10 mouse cellular contexts compared by ENCODE assay signal in the genomic region with DNA sequence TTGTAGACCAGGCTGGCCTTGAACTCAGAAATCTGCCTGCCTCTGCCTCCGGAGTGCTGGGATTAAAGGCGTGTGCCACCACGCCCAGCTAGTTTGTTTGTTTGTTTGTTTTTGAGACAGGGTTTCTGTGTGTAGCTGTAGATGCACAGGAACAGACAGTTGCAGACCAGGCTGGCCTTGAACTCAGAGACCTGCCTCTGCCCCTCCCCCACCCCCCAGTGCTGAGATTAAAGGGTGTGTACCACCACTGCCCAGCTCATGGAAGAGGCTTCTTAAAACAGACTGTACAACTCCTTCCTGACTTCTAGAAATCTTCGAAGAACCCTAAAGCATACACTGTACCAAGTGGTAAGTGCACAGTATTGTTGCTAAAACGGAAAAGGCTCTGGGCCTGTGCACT. TPM values are rescaled to one million over a fixed set of nuclear protein-coding genes. Genes with fewer than 3 reads are reported as not detected.
A peak's percentile ranks its signal among the peaks of the same experiment; 100 is the strongest.
DNase-seq lines count a peak whose midpoint lies in the region; ATAC-seq and TF ChIP-seq lines count a peak whose summit lies in the region.
"Had no signal": no experiment of that assay in that cellular context is flagged by ENCODE, and none has a peak within 500 bp of the region (broad histone marks: within the 10 kb centered on the region; RNA-seq: fewer than 3 reads in every experiment).

No protein-coding gene starts in this region.

- ATAC-seq in midbrain, embryonic 11.5 days (ENCODE audit: low FRiP score): no peak
- no peak for ATAC-seq in midbrain, postnatal 0 days (ENCODE audit: low FRiP score)
- ATAC-seq in liver, embryonic 11.5 days (replicated peaks; ENCODE audit: low FRiP score): no peak
- no peak for ATAC-seq in erythroid progenitor cell, adult 5-6 weeks (replicated peaks; ENCODE audit: low FRiP score, poor library complexity, severe bottlenecking)

- peak overlapping the region; percentile 81; the same call in 1 of the 2 replicates for H3K4me3 ChIP-seq in heart, embryonic 10.5 days
- H3K4me3 ChIP-seq in midbrain, embryonic 11.5 days (ENCODE audit: low read depth, low read length): peak overlapping the region; percentile 85; the same call in 1 of the 2 replicates
- no peak overlapping the region for H3K4me3 ChIP-seq in midbrain, postnatal 0 days (ENCODE audit: low read depth, low read length)
- H3K4me3 ChIP-seq in liver, embryonic 11.5 days (ENCODE audit: low read depth, low read length): peak overlapping the region; percentile 94

- 0 out of 2 replicates have a peak overlapping the region, but pooled peaks have one; percentile 98 for H3K27ac ChIP-seq in heart, embryonic 10.5 days
- no peak overlapping the region for H3K27ac ChIP-seq in midbrain, embryonic 11.5 days (ENCODE audit: low read depth, low read length)
- H3K27ac ChIP-seq in midbrain, postnatal 0 days (ENCODE audit: low read depth, low read length): no peak overlapping the region
- no peak overlapping the region for H3K27ac ChIP-seq in liver, embryonic 11.5 days (ENCODE audit: low read depth, low read length)

- peaks cover 48% of the 10 kb centered on the region for H3K36me3 ChIP-seq in heart, embryonic 10.5 days
- H3K36me3 ChIP-seq in midbrain, embryonic 11.5 days (ENCODE audit: control insufficient read depth, insufficient read depth, low read length): peaks cover 15% of the 10 kb centered on the region
- H3K36me3 ChIP-seq in midbrain, postnatal 0 days (ENCODE audit: insufficient read depth, low read length): no peaks in the 10 kb centered on the region; the same call in 1 of the 2 replicates
- peaks cover 26% of the 10 kb centered on the region for H3K36me3 ChIP-seq in liver, embryonic 11.5 days (ENCODE audit: control insufficient read depth, insufficient read depth, low read length)

- no peak overlapping the region for H3K9ac ChIP-seq in midbrain, embryonic 11.5 days (ENCODE audit: low read length)
- no peak overlapping the region for H3K9ac ChIP-seq in midbrain, postnatal 0 days (replicated peaks; ENCODE audit: low read length, poor library complexity, severe bottlenecking)
- H3K9ac ChIP-seq in liver, embryonic 11.5 days (ENCODE audit: low read depth, low read length): no peak overlapping the region; the same call in 1 of the 2 replicates

- peak; percentile 54 for DNase-seq in heart, embryonic 10.5 days (ENCODE audit: low spot score)
- no peak for DNase-seq in heart, adult 8-10 months (ENCODE audit: low spot score)
- DNase-seq in midbrain, embryonic 11.5 days (ENCODE audit: low spot score, missing footprints): peak; percentile 72
- no peak for DNase-seq in midbrain, postnatal 0 days (ENCODE audit: low spot score)
- DNase-seq in liver, embryonic 11.5 days (ENCODE audit: low spot score): no peak
- no peak for DNase-seq in thymus, postnatal 25 days
- no peak for DNase-seq in ovary, postnatal 36 days (ENCODE audit: low spot score)
- DNase-seq: adrenal gland, postnatal 25 days; kidney, postnatal 36 days had no signal

- peak overlapping the region; percentile 92 for H3K4me2 ChIP-seq in midbrain, embryonic 11.5 days
- H3K4me2 ChIP-seq in midbrain, postnatal 0 days (ENCODE audit: low read depth, low read length, poor library complexity, severe bottlenecking): no peak overlapping the region
- H3K4me2 ChIP-seq in liver, embryonic 11.5 days: peak overlapping the region; percentile 88

- no peaks in the 10 kb centered on the region for H3K9me3 ChIP-seq in heart, embryonic 10.5 days
- no peaks in the 10 kb centered on the region for H3K9me3 ChIP-seq in midbrain, embryonic 11.5 days (ENCODE audit: control insufficient read depth, low read length)
- no peaks in the 10 kb centered on the region for H3K9me3 ChIP-seq in midbrain, postnatal 0 days (ENCODE audit: low read length)
- H3K9me3 ChIP-seq in liver, embryonic 11.5 days (ENCODE audit: control insufficient read depth, low read length): no peaks in the 10 kb centered on the region

- H3K4me1 ChIP-seq in heart, embryonic 10.5 days: peaks cover 11% of the 10 kb centered on the region
- peaks cover 12% of the 10 kb centered on the region for H3K4me1 ChIP-seq in midbrain, embryonic 11.5 days (ENCODE audit: control insufficient read depth, insufficient read depth, low read length)
- peaks cover 5% of the 10 kb centered on the region; the same call in 1 of the 2 replicates for H3K4me1 ChIP-seq in midbrain, postnatal 0 days (ENCODE audit: insufficient read depth, low read length)
- peaks cover 18% of the 10 kb centered on the region for H3K4me1 ChIP-seq in liver, embryonic 11.5 days (replicated peaks; ENCODE audit: control insufficient read depth, insufficient read depth, low read length)

- no peak for TF ChIP-seq CTCF in midbrain, postnatal 0 days (IDR thresholded peaks at IDR 0.05)

- 89% methylated on average over 5 of the region's 5 CpGs for WGBS in heart, embryonic 10.5 days
- 91% methylated on average over 5 of the region's 5 CpGs for WGBS in midbrain, embryonic 11.5 days
- WGBS in midbrain, postnatal 0 days: 90% methylated on average over 5 of the region's 5 CpGs
- 90% methylated on average over 5 of the region's 5 CpGs for WGBS in liver, embryonic 11.5 days

- H3K27me3 ChIP-seq in heart, embryonic 10.5 days (ENCODE audit: insufficient read depth, poor library complexity, severe bottlenecking): no peaks in the 10 kb centered on the region
- H3K27me3 ChIP-seq in midbrain, embryonic 11.5 days (ENCODE audit: control insufficient read depth, insufficient read depth, low read length): no peaks in the 10 kb centered on the region
- H3K27me3 ChIP-seq in midbrain, postnatal 0 days (ENCODE audit: insufficient read depth, low read length): no peaks in the 10 kb centered on the region
- H3K27me3 ChIP-seq in liver, embryonic 11.5 days (replicated peaks; ENCODE audit: control insufficient read depth, insufficient read depth, low read length): no peaks in the 10 kb centered on the region

RNA-seq across cellular contexts. Expression of gene Ate1, which starts 25.2 kb away (rescaled TPM):
- polyA plus RNA-seq in heart, embryonic 10.5 days (2016; fragmentation: Nextera tagmentation; extraction: Ambion mirVana): 59.2 and 62.6 TPM in 2 replicates
- 10 to 100 TPM; 31.2 to 46.0 (median 36.4) TPM for total RNA-seq in heart, adult 8-10 months (2022)
- polyA plus RNA-seq in midbrain, embryonic 11.5 days (2014; fragmentation: Nextera tagmentation; extraction: Ambion mirVana): 54.8 and 57.1 TPM in 2 replicates
- 47.4 and 60.5 TPM in 2 replicates for total RNA-seq in midbrain, postnatal 0 days (2014; rRNA removed)
- 101 and 129 TPM in 2 replicates for polyA plus RNA-seq in midbrain, postnatal 0 days (2015; fragmentation: Nextera tagmentation; extraction: Ambion mirVana)
- polyA plus RNA-seq in liver, embryonic 11.5 days (2014; fragmentation: Nextera tagmentation; extraction: Ambion mirVana): 44.6 and 51.6 TPM in 2 replicates
- 14.7 and 16.6 TPM in 2 replicates for total RNA-seq in erythroid progenitor cell, adult 5-6 weeks (2015; ENCODE audit: low replicate concordance)
- total RNA-seq in erythroid progenitor cell, adult 5-6 weeks (2017; ENCODE audit: low replicate concordance): 31.7 and 38.2 TPM in 2 replicates

RNA-seq across cellular contexts. Expression of gene Nsmce4a, which starts 27.5 kb away (rescaled TPM):
- polyA plus RNA-seq in heart, embryonic 10.5 days (2016; fragmentation: Nextera tagmentation; extraction: Ambion mirVana): 131 and 152 TPM in 2 replicates
- 10 to 100 TPM; 38.8 to 51.0 (median 43.0) TPM for total RNA-seq in heart, adult 8-10 months (2022)
- 223 and 239 TPM in 2 replicates for polyA plus RNA-seq in midbrain, embryonic 11.5 days (2014; fragmentation: Nextera tagmentation; extraction: Ambion mirVana)
- 38.7 and 46.1 TPM in 2 replicates for total RNA-seq in midbrain, postnatal 0 days (2014; rRNA removed)
- polyA plus RNA-seq in midbrain, postnatal 0 days (2015; fragmentation: Nextera tagmentation; extraction: Ambion mirVana): 67.7 and 67.9 TPM in 2 replicates
- 175 and 190 TPM in 2 replicates for polyA plus RNA-seq in liver, embryonic 11.5 days (2014; fragmentation: Nextera tagmentation; extraction: Ambion mirVana)
- total RNA-seq in erythroid progenitor cell, adult 5-6 weeks (2015; ENCODE audit: low replicate concordance): 119 and 159 TPM in 2 replicates
- 110 and 118 TPM in 2 replicates for total RNA-seq in erythroid progenitor cell, adult 5-6 weeks (2017; ENCODE audit: low replicate concordance)

RNA-seq across cellular contexts. Expression of gene Tacc2, which starts 31.8 kb away (rescaled TPM):
- 44.8 and 50.8 TPM in 2 replicates for polyA plus RNA-seq in heart, embryonic 10.5 days (2016; fragmentation: Nextera tagmentation; extraction: Ambion mirVana)
- total RNA-seq in heart, adult 8-10 months (2022): 100 to 1,000 TPM; 403 to 491 (median 419) TPM
- polyA plus RNA-seq in midbrain, embryonic 11.5 days (2014; fragmentation: Nextera tagmentation; extraction: Ambion mirVana): 45.8 and 47.3 TPM in 2 replicates
- 49.9 and 54.8 TPM in 2 replicates for total RNA-seq in midbrain, postnatal 0 days (2014; rRNA removed)
- 52.4 and 55.9 TPM in 2 replicates for polyA plus RNA-seq in midbrain, postnatal 0 days (2015; fragmentation: Nextera tagmentation; extraction: Ambion mirVana)
- polyA plus RNA-seq in liver, embryonic 11.5 days (2014; fragmentation: Nextera tagmentation; extraction: Ambion mirVana): 16.4 and 17.3 TPM in 2 replicates
- 0.72 and 5.0 TPM in 2 replicates for total RNA-seq in erythroid progenitor cell, adult 5-6 weeks (2015; ENCODE audit: low replicate concordance)
- 0.30 and 0.77 TPM in 2 replicates for total RNA-seq in erythroid progenitor cell, adult 5-6 weeks (2017; ENCODE audit: low replicate concordance)

Comparison
In these comparisons a context has a peak if more than half of its experiments do, and no peak if none do; other contexts are left out.
1. DNase-seq: peak in heart, embryonic 10.5 days (single experiment) and midbrain, embryonic 11.5 days (single experiment); none in heart, adult 8-10 months (single experiment), midbrain, postnatal 0 days (single experiment), liver, embryonic 11.5 days (single experiment), thymus, postnatal 25 days (single experiment) and ovary, postnatal 36 days (single experiment).